Mouse (Mus musculus) neural tube, embryonic 13.5 days (tissue): ENCODE results near the gene Kif1b. TPM values are rescaled to one million over a fixed set of nuclear protein-coding genes. Genes with fewer than 3 reads are reported as not detected.
A peak's percentile ranks its signal among the peaks of the same experiment; 100 is the strongest.

Experiments
- ATAC-seq: fragments of 200-750 bp; cut with Nextera tagmentation; 2 replicates; pipeline ENCODE4 v1.8.0; 2017; ENCODE audit warnings: low read depth, mild to moderate bottlenecking, moderate TSS enrichment, moderate library complexity
- H3K27ac ChIP-seq: fragments of 300-500 bp; sonication (generic); replicated peaks from 2 replicates; pipeline ENCODE4 v1.5.1; 2015; ENCODE audit warnings: moderate library complexity, mild to moderate bottlenecking, inconsistent platforms
- H3K27me3 ChIP-seq: fragments of 300-500 bp; sonication (generic); 2 replicates; pipeline ENCODE4 v1.6.1; 2015; ENCODE audit warnings: mild to moderate bottlenecking, inconsistent platforms
- H3K36me3 ChIP-seq: fragments of 300-500 bp; sonication (generic); 2 replicates; pipeline ENCODE4 v1.6.1; 2015; ENCODE audit warnings: mild to moderate bottlenecking, inconsistent platforms
- H3K4me1 ChIP-seq: fragments of 300-500 bp; sonication (generic); replicated peaks from 2 replicates; pipeline ENCODE4 v1.6.1; 2015; ENCODE audit warnings: inconsistent platforms
- H3K4me2 ChIP-seq: fragments of 300-500 bp; sonication (generic); 2 replicates; pipeline ENCODE4 v1.6.1; 2015; ENCODE audit warnings: inconsistent platforms, mild to moderate bottlenecking, moderate library complexity
- H3K4me3 ChIP-seq: fragments of 300-500 bp; sonication (generic); 2 replicates; pipeline ENCODE4 v1.5.1; 2015; ENCODE audit warnings: mild to moderate bottlenecking, inconsistent platforms
- H3K9ac ChIP-seq: fragments of 300-500 bp; sonication (generic); 2 replicates; pipeline ENCODE4 v1.6.1; 2015; ENCODE audit warnings: moderate library complexity, mild to moderate bottlenecking, inconsistent platforms
- H3K9me3 ChIP-seq: fragments of 300-500 bp; sonication (generic); 2 replicates; pipeline ENCODE4 v1.6.1; 2016; ENCODE audit warnings: inconsistent platforms
- WGBS: fragments of 180-500 bp; shearing (Covaris S2); methylation state at CpG from one replicate; pipeline ENCODE4 v1.1.7; 2015; 5-methylcytosine and 5-hydroxymethylcytosine counted together
- polyA plus RNA-seq: library from polyadenylated mRNA; unstranded; fragments of >200 nt; fragmentation: Nextera tagmentation; extraction: Ambion mirVana; gene quantifications from 2 replicates; pipeline ENCODE4 v1.2.1, GENCODE M21; 2015

Kif1b gene
- polyA plus RNA-seq, 1 experiment from 2014 or later = 123 TPM

DNA sequence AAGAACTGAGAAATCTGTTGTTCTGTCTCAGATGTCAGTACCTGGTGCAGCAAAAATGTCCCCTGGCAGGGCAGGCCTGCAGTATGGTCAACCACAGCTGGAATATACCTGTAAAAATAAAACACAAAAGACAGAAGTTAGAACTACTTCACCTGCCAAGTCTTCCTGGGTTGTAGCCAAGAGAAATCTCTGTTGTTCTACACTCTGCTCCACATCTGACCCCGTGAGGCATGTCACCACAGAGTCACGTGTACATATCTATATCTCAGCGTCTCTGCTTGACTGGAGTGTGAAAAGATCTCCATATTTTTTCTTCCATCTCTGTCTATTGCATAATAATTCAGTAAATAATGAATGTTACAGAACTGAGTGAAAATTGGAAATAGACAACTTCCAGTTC is 105.0 kb downstream of the Kif1b start:
- ATAC-seq = no peak
- 89% methylated on average over 3 of the region's 3 CpGs for WGBS
- Histone ChIP-seq H3K27ac (no peak overlapping the region), H3K4me1 (no peaks in the 10 kb centered on the region), H3K4me2 (no peak overlapping the region), H3K9ac (no peak overlapping the region), H3K27me3 (no peaks in the 10 kb centered on the region), H3K4me3 (no peak overlapping the region), H3K9me3 (no peaks in the 10 kb centered on the region), H3K36me3 (peaks cover 93% of the 10 kb centered on the region)

DNA sequence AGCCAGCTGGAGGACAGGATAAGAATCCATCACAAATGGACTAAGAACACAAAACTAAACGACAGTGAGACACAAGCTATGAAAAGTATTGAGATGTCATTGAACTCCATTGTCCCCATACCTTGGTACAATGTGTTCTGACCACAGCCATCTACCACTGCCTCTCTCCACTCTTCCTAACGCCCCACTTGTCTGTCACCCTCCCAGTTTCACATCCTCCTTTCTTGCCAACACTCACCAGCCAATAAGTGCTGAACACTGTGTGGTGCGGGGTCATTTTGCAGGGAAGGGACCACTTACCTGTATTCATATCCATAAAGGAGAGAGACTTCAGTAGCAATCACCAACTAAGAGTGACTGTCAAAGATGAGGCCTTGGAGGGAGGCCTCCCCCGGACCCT is 106.4 kb downstream of the Kif1b start:
- no peak overlapping the region for H3K4me2 ChIP-seq
- peaks cover 92% of the 10 kb centered on the region for H3K36me3 ChIP-seq
- no peaks in the 10 kb centered on the region for H3K9me3 ChIP-seq
- WGBS = 93% methylated on average over 4 of the region's 4 CpGs
- no peak overlapping the region for H3K9ac ChIP-seq
- H3K27me3 ChIP-seq = no peaks in the 10 kb centered on the region
- no peak for ATAC-seq
- H3K4me1 ChIP-seq = no peaks in the 10 kb centered on the region
- no peak overlapping the region for H3K27ac ChIP-seq
- H3K4me3 ChIP-seq = no peak overlapping the region

DNA sequence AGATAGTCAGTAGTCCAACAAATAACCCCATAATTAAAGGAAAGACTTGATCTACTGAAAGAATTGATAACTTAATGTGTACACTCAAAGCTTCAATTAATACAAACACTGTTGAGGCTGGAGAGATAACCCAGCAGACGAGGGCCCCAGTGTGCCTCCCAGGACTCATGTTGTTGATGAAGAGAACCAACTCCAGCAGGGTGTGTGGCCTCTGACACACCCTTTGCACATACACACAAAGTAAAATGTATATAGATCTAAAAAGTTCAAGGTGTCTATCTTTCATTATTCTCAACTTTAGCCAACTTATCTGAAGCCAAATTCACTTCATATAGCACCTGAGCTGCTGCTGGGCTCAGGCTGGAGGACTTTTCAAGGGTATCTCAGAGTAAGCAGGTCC is 110.3 kb downstream of the Kif1b start:
- Histone ChIP-seq H3K27ac (no peak overlapping the region), H3K27me3 (no peaks in the 10 kb centered on the region), H3K9me3 (no peaks in the 10 kb centered on the region), H3K36me3 (peaks cover 88% of the 10 kb centered on the region), H3K9ac (no peak overlapping the region), H3K4me2 (no peak overlapping the region), H3K4me3 (no peak overlapping the region), H3K4me1 (no peaks in the 10 kb centered on the region)
- 91% methylated on average over 1 of the region's 1 CpGs for WGBS
- no peak for ATAC-seq

DNA sequence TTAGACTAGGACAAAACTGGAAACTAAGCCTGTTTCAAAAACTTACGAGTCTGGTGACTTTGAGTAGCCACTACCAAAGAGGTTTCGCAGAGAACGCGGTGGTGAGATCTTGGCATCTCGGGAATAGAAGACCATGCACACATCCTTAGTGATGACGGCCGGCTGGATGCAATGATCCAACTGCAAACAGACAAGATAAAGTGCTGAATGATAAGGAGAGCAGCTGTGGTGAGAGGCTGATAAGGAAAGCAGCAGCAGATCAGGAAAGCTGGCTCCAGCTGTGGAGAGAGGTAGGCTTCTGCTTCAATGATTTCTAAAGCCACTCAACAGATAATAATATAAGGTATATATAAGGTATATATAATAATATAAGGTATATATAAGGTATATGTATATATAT is 116.4 kb downstream of the Kif1b start:
- Histone ChIP-seq H3K36me3 (peaks cover 91% of the 10 kb centered on the region), H3K9ac (no peak overlapping the region), H3K4me2 (no peak overlapping the region), H3K27me3 (no peaks in the 10 kb centered on the region), H3K4me1 (no peaks in the 10 kb centered on the region), H3K27ac (no peak overlapping the region), H3K9me3 (no peaks in the 10 kb centered on the region), H3K4me3 (no peak overlapping the region)
- 94% methylated on average over 7 of the region's 7 CpGs for WGBS
- ATAC-seq = no peak

DNA sequence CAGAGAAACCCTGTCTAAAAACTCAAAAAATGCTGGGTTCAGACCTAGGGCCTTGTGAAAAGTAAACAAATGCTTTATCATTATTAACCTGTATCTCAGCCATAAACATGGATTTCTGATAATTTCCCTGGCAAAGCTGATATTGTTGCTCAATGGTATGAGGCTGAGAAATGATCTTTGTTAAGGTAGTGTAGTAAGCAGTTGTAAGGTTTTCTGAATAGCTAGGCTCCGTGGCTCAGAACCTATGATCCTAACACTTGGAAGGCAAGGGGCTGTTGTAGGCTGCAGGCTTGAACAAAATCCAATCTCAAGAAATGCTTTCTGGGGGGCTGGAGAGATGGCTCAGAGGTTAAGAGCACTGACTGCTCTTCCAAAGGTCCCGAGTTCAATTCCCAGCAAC is 118.9 kb downstream of the Kif1b start:
- WGBS = 100% methylated on average over 2 of the region's 2 CpGs
- ATAC-seq = no peak

DNA sequence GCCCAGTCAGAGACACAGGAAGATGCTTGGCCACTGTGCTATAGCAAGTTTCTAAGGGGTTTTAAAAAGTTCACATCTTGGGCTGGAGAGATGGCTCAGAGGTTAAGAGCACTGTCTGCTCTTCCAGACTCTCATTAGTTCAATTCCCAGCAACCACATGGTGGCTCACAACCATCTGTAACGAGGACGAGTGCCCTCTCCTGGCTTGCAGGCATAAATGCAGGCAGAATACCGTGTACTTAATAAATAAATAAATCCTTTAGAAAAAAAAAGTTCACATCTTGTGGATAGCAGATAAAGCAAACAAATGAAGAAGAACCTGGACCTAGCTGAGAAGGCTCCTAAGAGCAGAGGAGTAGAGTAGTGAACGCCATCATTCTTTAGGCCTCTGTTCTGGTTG is 124.7 kb downstream of the Kif1b start:
- Histone ChIP-seq H3K9me3 (no peaks in the 10 kb centered on the region), H3K27ac (no peak overlapping the region)

More for the DNA sequence above, 118.9 kb downstream of the Kif1b start:
- no peaks in the 10 kb centered on the region for H3K9me3 ChIP-seq
- H3K4me3 ChIP-seq = no peak overlapping the region
- no peaks in the 10 kb centered on the region for H3K4me1 ChIP-seq
- no peak overlapping the region for H3K27ac ChIP-seq
- peaks cover 96% of the 10 kb centered on the region for H3K36me3 ChIP-seq
- no peak overlapping the region for H3K9ac ChIP-seq
- H3K4me2 ChIP-seq = no peak overlapping the region
- no peaks in the 10 kb centered on the region for H3K27me3 ChIP-seq

DNA sequence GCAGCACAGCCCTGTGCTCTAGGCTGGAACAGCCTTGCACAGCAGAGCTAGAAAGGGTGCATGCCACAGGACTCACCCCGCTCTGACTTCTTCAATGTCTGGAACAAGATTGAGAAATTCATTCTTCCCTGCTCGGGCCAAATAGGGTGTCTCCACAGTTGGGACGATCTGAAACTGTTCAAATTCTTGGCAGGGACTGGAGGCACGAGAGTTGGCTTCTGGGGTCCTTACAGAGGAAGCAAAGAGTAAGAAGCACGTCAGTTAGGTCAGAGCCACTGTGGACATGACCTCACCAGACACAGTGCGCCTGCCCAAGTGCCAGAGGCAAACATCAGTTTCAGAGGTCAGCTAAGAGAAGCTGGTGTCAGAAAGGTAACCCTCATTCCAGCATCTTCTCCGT is 125.3 kb downstream of the Kif1b start:
- Histone ChIP-seq H3K27me3 (no peaks in the 10 kb centered on the region), H3K36me3 (peaks cover 96% of the 10 kb centered on the region), H3K4me2 (no peak overlapping the region), H3K27ac (no peak overlapping the region), H3K9me3 (no peaks in the 10 kb centered on the region), H3K4me3 (no peak overlapping the region), H3K9ac (no peak overlapping the region), H3K4me1 (no peaks in the 10 kb centered on the region)
- no peak for ATAC-seq
- 90% methylated on average over 7 of the region's 7 CpGs for whole genome bisulfite sequencing

More for the DNA sequence above, 124.7 kb downstream of the Kif1b start:
- no peaks in the 10 kb centered on the region for H3K4me1 ChIP-seq
- H3K4me2 ChIP-seq = no peak overlapping the region
- ATAC-seq = no peak
- no peak overlapping the region for H3K4me3 ChIP-seq
- no peak overlapping the region for H3K9ac ChIP-seq
- WGBS = 55% methylated on average over 4 of the region's 4 CpGs
- peaks cover 97% of the 10 kb centered on the region for H3K36me3 ChIP-seq
- H3K27me3 ChIP-seq = no peaks in the 10 kb centered on the region

DNA sequence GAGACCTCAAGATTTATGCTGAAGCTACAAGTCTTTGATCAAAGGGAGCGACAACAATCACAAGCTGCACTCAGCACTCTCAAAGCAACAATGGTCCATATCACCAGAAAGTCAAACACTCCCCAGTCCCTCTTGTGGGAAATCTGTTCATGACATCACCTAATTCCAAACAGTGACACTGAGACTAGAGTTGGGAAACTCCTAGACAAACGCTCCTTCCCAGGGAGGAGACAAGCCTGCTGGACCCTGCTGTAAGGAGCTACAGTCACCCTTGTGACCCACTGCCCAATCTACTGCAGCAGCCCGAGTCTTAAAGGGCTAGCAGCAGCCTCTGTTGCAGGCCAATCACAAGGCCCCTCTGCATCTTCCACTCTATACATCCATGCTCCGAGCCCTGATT is 127.9 kb downstream of the Kif1b start:
- 56% methylated on average over 4 of the region's 4 CpGs for WGBS
- no peaks in the 10 kb centered on the region for H3K9me3 ChIP-seq
- no peaks in the 10 kb centered on the region for H3K27me3 ChIP-seq
- H3K27ac ChIP-seq = 0 out of 2 replicates have a peak overlapping the region, but pooled peaks have one; percentile 3
- no peak overlapping the region for H3K4me3 ChIP-seq
- H3K4me1 ChIP-seq = no peaks in the 10 kb centered on the region
- peaks cover 89% of the 10 kb centered on the region for H3K36me3 ChIP-seq
- H3K4me2 ChIP-seq = no peak overlapping the region
- no peak for ATAC-seq
- H3K9ac ChIP-seq = no peak overlapping the region

DNA sequence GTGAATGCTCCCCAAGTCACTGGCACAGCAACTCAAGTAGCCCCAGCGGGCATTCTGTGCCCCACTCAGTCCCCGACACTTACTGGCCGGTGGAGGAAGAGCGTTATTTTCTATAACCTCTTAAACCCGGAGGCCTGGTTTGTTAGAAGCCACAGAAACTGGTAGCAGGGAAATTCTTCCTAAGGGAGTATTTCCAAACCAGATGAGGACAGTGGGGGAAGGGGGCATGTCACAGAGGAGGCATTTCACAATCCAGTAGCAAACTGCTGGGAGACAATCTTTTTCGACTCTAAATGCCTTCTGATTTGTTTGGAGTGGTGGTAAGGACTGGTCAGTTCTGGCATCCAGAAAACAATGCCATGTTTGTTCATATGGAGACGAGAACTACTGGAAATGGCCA is 128.3 kb downstream of the Kif1b start:
- Histone ChIP-seq H3K9me3 (no peaks in the 10 kb centered on the region), H3K9ac (no peak overlapping the region), H3K4me1 (no peaks in the 10 kb centered on the region), H3K4me3 (no peak overlapping the region), H3K27me3 (no peaks in the 10 kb centered on the region), H3K4me2 (no peak overlapping the region), H3K36me3 (peaks cover 85% of the 10 kb centered on the region), H3K27ac (0 out of 2 replicates have a peak overlapping the region, but pooled peaks have one; percentile 3)
- 72% methylated on average over 7 of the region's 7 CpGs for WGBS
- no peak for ATAC-seq

DNA sequence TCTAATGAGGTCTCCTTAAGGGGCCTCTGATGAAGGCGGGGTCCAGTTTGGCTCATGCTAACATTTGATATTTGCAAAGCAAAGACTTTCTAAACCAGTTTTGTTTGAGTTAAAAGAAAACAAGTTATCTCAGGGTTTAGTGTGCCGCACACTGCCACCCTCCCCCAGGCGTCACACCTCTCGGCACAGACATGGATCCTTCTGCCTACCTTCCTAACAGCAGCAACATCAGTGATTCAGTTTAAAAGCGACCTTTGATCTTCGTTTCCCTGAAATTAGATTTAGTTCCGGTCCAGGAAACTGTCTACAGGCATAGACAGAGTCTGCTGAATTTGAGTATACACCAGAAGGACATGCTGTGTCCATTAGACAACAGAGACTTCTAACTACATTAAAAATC is 129.2 kb downstream of the Kif1b start:
- 0 out of 2 replicates have a peak, but pooled peaks cover 3% of the 10 kb centered on the region for H3K4me1 ChIP-seq
- H3K36me3 ChIP-seq = peaks cover 77% of the 10 kb centered on the region
- H3K4me2 ChIP-seq = no peak overlapping the region
- H3K27me3 ChIP-seq = no peaks in the 10 kb centered on the region
- ATAC-seq = no peak
- H3K9me3 ChIP-seq = no peaks in the 10 kb centered on the region
- no peak overlapping the region for H3K27ac ChIP-seq
- no peak overlapping the region for H3K9ac ChIP-seq
- 73% methylated on average over 7 of the region's 7 CpGs for WGBS
- no peak overlapping the region for H3K4me3 ChIP-seq

DNA sequence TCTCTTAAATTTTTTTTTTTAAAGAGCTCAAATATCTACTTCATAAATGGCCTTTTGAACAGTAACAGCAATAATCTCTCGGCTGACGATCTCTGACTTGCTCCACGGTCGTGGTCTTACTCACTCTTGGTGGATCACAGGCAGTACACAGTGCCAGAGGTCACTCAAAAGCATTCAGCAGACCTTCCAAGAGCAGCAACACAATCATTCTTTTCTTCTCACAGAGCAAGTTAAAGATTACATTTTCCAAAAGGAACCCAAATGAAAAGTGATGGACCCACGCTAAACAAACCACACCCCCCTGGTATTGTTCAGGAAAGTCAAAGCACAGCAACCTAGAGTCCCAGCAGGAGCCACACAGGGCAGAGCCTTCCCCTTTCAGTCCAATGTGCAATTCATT is 130.4 kb downstream of the Kif1b start:
- no peak for ATAC-seq
- Histone ChIP-seq H3K4me3 (no peak overlapping the region), H3K4me2 (no peak overlapping the region), H3K9me3 (no peaks in the 10 kb centered on the region), H3K9ac (no peak overlapping the region), H3K27ac (no peak overlapping the region), H3K27me3 (no peaks in the 10 kb centered on the region), H3K4me1 (peaks cover 14% of the 10 kb centered on the region; the same call in 1 of the 2 replicates), H3K36me3 (peaks cover 66% of the 10 kb centered on the region)
- 35% methylated on average over 5 of the region's 5 CpGs for WGBS

DNA sequence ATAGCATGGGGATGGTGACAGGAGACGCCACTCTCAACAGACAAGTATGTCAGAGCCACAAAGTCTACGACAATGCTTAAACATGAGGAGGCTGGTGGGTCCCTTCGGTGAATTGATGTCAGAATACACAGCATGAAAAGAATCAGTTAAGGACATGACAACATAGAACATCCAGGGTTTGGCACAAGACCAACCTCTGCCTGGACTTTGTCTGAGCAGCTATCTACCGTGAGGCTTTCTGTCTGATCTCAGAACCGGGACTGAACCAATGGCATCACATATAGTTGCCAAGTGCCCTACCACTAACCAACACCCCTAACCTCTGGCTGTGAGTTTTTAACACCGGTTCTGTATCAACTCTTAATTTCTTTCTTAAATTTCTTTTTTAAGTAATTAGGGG is 130.8 kb downstream of the Kif1b start:
- Histone ChIP-seq H3K9ac (no peak overlapping the region), H3K4me2 (no peak overlapping the region), H3K4me1 (peaks cover 15% of the 10 kb centered on the region; the same call in 1 of the 2 replicates), H3K36me3 (peaks cover 65% of the 10 kb centered on the region), H3K27me3 (no peaks in the 10 kb centered on the region), H3K9me3 (no peaks in the 10 kb centered on the region), H3K27ac (no peak overlapping the region), H3K4me3 (no peak overlapping the region)
- ATAC-seq = no peak
- 75% methylated on average over 6 of the region's 6 CpGs for WGBS

DNA sequence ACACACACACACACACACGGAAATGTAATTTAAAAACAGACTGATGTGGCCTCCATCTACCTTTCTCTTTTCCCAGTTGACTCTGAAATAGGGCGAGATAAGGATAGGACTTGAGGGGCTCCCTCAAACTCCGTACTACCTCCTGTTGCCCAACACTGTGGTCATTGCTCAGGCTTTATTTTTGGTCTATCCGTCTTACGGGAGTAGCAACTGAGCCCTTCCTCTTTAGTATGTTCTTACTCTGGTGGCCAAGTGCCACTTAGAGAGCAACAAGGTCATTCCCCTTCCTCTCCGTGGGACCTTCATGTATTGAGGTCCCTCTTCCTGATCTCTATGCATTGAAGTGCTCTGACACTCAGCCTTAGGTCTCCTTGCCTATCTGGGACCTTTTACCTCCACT is 133.8 kb downstream of the Kif1b start:
- Histone ChIP-seq H3K36me3 (peaks cover 35% of the 10 kb centered on the region), H3K4me3 (no peak overlapping the region), H3K9ac (no peak overlapping the region), H3K4me1 (peaks cover 15% of the 10 kb centered on the region; the same call in 1 of the 2 replicates), H3K27me3 (no peaks in the 10 kb centered on the region), H3K9me3 (no peaks in the 10 kb centered on the region), H3K4me2 (no peak overlapping the region), H3K27ac (no peak overlapping the region)
- ATAC-seq = no peak
- WGBS = 91% methylated on average over 6 of the region's 6 CpGs
